Mouse (Mus musculus) midbrain, embryonic 15.5 days (tissue): ENCODE data around the gene Hoxa5. TPM values are rescaled to one million over a fixed set of nuclear protein-coding genes. Genes with fewer than 3 reads are reported as not detected.
A peak's percentile ranks its signal among the peaks of the same experiment; 100 is the strongest.

Source experiments
- ATAC-seq: fragments of 200-750 bp; cut with Nextera tagmentation; replicated peaks from 2 replicates; pipeline ENCODE4 v1.8.0; 2017; ENCODE audit warnings: moderate TSS enrichment
- H3K27ac ChIP-seq: fragments of 300-500 bp; sonication (generic); 2 replicates; pipeline ENCODE4 v1.5.1; 2015; ENCODE audit warnings: mild to moderate bottlenecking, inconsistent platforms
- H3K27me3 ChIP-seq: fragments of 300-500 bp; sonication (generic); replicated peaks from 2 replicates; pipeline ENCODE4 v1.6.1; 2015; ENCODE audit warnings: inconsistent platforms
- H3K36me3 ChIP-seq: fragments of 300-500 bp; sonication (generic); replicated peaks from 2 replicates; pipeline ENCODE4 v1.6.1; 2015; ENCODE audit warnings: inconsistent platforms
- H3K4me1 ChIP-seq: fragments of 300-500 bp; sonication (generic); 2 replicates; pipeline ENCODE4 v1.6.1; 2015; ENCODE audit warnings: inconsistent platforms
- H3K4me2 ChIP-seq: fragments of 300-500 bp; sonication (generic); 2 replicates; pipeline ENCODE4 v1.6.1; 2015; ENCODE audit warnings: inconsistent platforms, mild to moderate bottlenecking, moderate library complexity
- H3K4me3 ChIP-seq: fragments of 300-500 bp; sonication (generic); 2 replicates; pipeline ENCODE4 v1.5.1; 2015; ENCODE audit warnings: mild to moderate bottlenecking, inconsistent platforms
- H3K9ac ChIP-seq: fragments of 300-500 bp; sonication (generic); 2 replicates; pipeline ENCODE4 v1.6.1; 2015; ENCODE audit warnings: mild to moderate bottlenecking, inconsistent platforms
- H3K9me3 ChIP-seq: fragments of 300-500 bp; sonication (generic); 2 replicates; pipeline ENCODE4 v1.6.1; 2016; ENCODE audit warnings: inconsistent platforms
- WGBS: fragments of 180-500 bp; shearing (Covaris S2); methylation state at CpG from one replicate; pipeline ENCODE4 v1.1.7; 2015; ENCODE audit warnings: mixed read lengths; 5-methylcytosine and 5-hydroxymethylcytosine counted together
- polyA plus RNA-seq: library from polyadenylated mRNA; unstranded; fragments of >200 nt; fragmentation: Nextera tagmentation; extraction: Ambion mirVana; gene quantifications from 2 replicates; pipeline ENCODE4 v1.2.1, GENCODE M21; 2015

The Hoxa5 gene
- polyA plus RNA-seq, 1 experiment from 2014 or later = not detected

DNA sequence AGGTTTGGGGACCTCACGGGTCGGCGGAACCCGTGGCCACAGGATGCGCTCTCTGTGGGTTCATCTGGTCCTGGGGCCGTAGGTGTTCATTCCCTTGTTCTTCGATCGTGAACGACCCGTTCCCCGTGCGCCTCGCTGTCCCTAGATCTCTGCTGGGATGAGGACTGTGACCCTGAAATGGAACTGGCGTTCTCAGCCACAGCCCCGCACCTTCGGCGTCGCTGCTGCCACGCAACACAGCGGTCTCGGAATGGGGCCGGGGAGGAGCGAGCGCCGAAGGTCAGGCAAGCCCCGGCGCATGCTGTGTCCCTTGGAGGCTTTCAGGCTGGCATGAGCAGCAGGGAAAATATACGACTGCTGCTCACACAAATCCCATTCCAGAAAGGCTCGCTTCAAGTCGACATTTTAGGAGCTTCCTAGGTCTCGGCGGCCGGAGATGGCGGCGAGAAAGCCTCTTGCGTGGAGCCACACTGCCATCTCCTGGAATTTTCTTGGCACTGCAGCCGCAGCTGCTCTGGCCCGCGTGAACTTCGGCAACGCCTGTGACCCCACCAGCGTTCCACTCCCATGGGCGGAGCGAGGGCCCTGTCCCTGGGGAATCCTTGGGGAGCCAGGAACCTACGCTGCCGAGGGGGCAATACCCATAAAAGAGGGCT, 17.1 kb upstream of the Hoxa5 start, which contains the start of gene Hoxa7:
Gene Hoxa7, minus strand, starts transcription at position 518 of the 656 bp plus-strand sequence.
- peak; percentile 73 for ATAC-seq
- Histone ChIP-seq H3K4me2 (peak within 1 kb of the TSS; percentile 88), H3K9me3 (no peaks in the 10 kb centered on the region), H3K27me3 (peaks cover 98% of the 10 kb centered on the region), H3K27ac (no peak within 1 kb of the TSS), H3K9ac (peak within 1 kb of the TSS; percentile 35), H3K36me3 (no peaks in the 10 kb centered on the region), H3K4me1 (peaks cover 17% of the 10 kb centered on the region), H3K4me3 (peak within 1 kb of the TSS; percentile 48)
- under 1% methylated on average over 46 of the region's 46 CpGs for WGBS

DNA sequence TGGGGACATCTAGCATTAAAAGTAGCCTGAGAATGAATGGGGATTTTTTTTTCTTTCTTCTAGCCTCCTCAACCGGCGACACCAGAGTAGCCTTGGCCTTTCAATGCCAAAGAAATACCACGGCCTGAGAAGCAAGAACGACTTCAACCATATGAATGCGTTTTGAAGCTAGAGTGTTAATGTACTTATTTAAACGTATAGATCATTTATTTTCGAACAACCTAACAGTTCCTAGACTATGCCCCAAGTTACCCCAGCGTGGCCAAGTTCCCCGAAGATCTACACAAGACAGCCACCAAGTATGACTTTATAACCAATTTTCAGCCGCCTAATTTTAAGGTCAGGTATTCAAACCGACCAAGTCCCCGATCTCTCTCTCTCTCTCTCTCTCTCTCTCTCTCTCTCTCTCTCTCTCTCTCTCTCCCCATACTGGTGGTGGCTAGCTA, 16.5 kb upstream of the Hoxa5 start:
- Histone ChIP-seq H3K27ac (no peak overlapping the region), H3K27me3 (peaks cover 98% of the 10 kb centered on the region), H3K36me3 (no peaks in the 10 kb centered on the region), H3K4me3 (peak overlapping the region; percentile 48; the same call in 1 of the 2 replicates), H3K9me3 (no peaks in the 10 kb centered on the region), H3K9ac (no peak overlapping the region), H3K4me1 (peaks cover 17% of the 10 kb centered on the region), H3K4me2 (peak overlapping the region; percentile 88)
- 7% methylated on average over 12 of the region's 12 CpGs for WGBS
- no peak for ATAC-seq

DNA sequence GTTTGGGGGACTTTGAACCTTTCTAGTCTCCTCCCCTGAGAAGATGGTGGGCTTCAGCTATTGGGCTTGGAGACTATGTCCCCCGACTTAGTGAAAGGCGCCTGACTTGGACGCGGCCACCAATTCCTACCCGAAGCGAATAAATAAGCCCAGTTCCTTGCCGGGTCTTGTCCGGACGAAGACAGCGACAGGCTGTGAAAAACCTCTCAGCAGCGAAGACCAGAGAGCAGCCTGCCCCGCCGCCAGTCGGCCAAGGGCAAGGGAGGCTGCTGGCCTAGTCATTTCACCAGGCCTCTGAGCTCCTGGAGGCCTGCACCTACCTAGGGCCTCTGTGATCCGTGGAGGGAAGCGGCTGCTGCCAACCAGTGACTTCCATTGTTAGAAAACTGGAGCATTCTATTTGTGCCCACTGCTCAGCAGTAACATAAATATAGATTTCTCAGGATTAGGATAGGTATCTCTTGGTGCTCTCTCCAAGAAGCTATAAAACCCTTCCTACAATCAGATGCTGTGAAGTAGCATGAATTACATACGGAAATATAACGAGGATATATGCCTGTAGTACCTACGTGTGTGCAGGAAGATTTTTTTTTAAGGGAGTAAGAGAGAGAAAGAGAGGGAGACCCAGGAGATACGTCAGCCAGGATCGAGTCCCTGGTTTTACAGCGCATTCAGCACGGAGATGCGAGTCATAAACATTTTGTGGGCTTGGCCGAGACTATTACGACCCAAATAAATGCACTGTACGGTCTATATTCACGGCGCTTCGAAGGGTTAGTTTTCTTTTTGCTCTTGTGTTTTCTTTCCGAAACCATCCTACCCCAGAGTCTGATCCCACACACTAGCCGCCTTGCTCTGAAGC, 15.8 kb upstream of the Hoxa5 start:
- 10% methylated on average over 32 of the region's 32 CpGs for whole genome bisulfite sequencing
- peaks cover 98% of the 10 kb centered on the region for H3K27me3 ChIP-seq

DNA sequence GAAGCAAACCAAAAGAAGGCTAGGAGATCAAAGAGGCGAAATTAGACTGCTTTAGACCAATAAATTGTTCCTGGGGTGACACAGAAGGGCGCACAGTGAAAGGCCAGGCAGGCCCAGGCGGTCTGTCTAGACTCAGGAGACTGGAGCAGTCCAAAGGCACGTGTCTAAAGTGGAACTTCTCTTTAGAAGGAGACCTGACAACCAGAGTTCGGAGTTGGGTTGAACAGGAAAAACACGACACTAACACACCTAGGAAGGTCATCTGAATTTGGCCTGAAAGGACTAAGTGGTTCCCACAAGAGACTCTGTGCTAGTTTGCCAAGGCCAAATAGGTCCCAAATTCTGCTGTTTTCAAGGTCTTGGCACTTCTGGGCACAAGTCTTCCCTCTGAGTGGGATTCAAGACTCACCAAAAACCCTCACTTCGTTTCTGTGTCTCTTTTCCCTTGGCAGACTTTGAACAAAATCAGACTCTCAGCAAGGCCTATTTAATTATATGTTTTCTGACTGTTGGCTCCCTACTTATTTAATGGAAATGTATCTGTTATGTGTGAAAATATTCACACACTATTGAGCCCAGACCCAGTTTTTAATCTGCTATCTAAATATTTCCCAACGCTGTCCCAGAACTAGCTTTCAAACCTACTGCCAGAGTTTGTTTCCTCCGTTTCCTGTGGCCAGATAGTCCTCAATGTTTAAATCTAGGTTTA, 15.0 kb upstream of the Hoxa5 start:
- Histone ChIP-seq H3K4me3 (no peak overlapping the region), H3K4me2 (no peak overlapping the region), H3K27ac (no peak overlapping the region), H3K27me3 (peaks cover 98% of the 10 kb centered on the region), H3K4me1 (peaks cover 17% of the 10 kb centered on the region), H3K9ac (no peak overlapping the region), H3K9me3 (no peaks in the 10 kb centered on the region), H3K36me3 (no peaks in the 10 kb centered on the region)
- WGBS = 20% methylated on average over 9 of the region's 9 CpGs
- no peak for ATAC-seq

More for the DNA sequence above, 15.8 kb upstream of the Hoxa5 start:
- H3K36me3 ChIP-seq = no peaks in the 10 kb centered on the region
- H3K9ac ChIP-seq = no peak overlapping the region
- H3K4me3 ChIP-seq = no peak overlapping the region
- no peak for ATAC-seq
- no peak overlapping the region for H3K4me2 ChIP-seq
- no peaks in the 10 kb centered on the region for H3K9me3 ChIP-seq
- H3K27ac ChIP-seq = no peak overlapping the region
- H3K4me1 ChIP-seq = peaks cover 17% of the 10 kb centered on the region

- H3K36me3 ChIP-seq = no peaks in the 10 kb centered on the region
- H3K4me3 ChIP-seq = no peak overlapping the region
- H3K27ac ChIP-seq = no peak overlapping the region
- ATAC-seq = no peak
- peaks cover 17% of the 10 kb centered on the region for H3K4me1 ChIP-seq
- no peak overlapping the region for H3K4me2 ChIP-seq
- no peaks in the 10 kb centered on the region for H3K9me3 ChIP-seq
- peaks cover 98% of the 10 kb centered on the region for H3K27me3 ChIP-seq
- WGBS = 7% methylated on average over 14 of the region's 14 CpGs
- no peak overlapping the region for H3K9ac ChIP-seq
These were observed 14.3 kb upstream of the Hoxa5 start for GRCm38 (mm10) chr6:52218643-52219215.

- Histone ChIP-seq H3K4me2 (no peak overlapping the region), H3K27me3 (peaks cover 98% of the 10 kb centered on the region), H3K4me1 (peaks cover 17% of the 10 kb centered on the region), H3K4me3 (no peak overlapping the region), H3K9ac (no peak overlapping the region), H3K27ac (no peak overlapping the region), H3K9me3 (no peaks in the 10 kb centered on the region), H3K36me3 (no peaks in the 10 kb centered on the region)
- no peak for ATAC-seq
- 5% methylated on average over 23 of the region's 23 CpGs for WGBS
These were observed 13.7 kb upstream of the Hoxa5 start for GRCm38 (mm10) chr6:52217895-52218642.

DNA sequence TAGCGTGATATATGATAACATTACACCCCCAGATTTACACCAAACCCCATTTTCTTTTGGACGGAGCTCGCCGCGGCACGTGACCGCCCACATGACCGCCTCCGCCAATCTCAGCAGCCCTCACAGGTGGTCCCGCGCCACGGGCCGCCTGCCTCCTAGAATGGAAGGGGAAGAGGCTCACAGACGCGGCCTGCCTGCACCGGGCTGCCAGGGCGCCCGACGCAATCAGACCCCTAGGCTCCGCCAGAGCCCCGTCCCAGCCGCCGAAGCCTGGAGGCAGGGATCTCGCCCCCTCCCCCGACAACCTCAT, 13.0 kb upstream of the Hoxa5 start:
- under 1% methylated on average over 25 of the region's 25 CpGs for WGBS

GRCm38 (mm10) chr6:52216691-52217458, 12.5 kb upstream of the Hoxa5 start:
- no peak for ATAC-seq
- Histone ChIP-seq H3K9ac (no peak overlapping the region), H3K4me2 (peak overlapping the region; percentile 3; the same call in 1 of the 2 replicates), H3K4me1 (peaks cover 17% of the 10 kb centered on the region), H3K27me3 (peaks cover 98% of the 10 kb centered on the region), H3K36me3 (no peaks in the 10 kb centered on the region), H3K4me3 (0 out of 2 replicates have a peak overlapping the region, but pooled peaks have one; percentile 1), H3K27ac (no peak overlapping the region), H3K9me3 (no peaks in the 10 kb centered on the region)
- WGBS = 3% methylated on average over 60 of the region's 60 CpGs

More for the DNA sequence above, 13.0 kb upstream of the Hoxa5 start:
- peak overlapping the region; percentile 3; the same call in 1 of the 2 replicates for H3K4me2 ChIP-seq
- 0 out of 2 replicates have a peak overlapping the region, but pooled peaks have one; percentile 1 for H3K4me3 ChIP-seq
- no peak for ATAC-seq
- peaks cover 98% of the 10 kb centered on the region for H3K27me3 ChIP-seq
- no peak overlapping the region for H3K27ac ChIP-seq
- H3K9ac ChIP-seq = no peak overlapping the region
- H3K9me3 ChIP-seq = no peaks in the 10 kb centered on the region
- no peaks in the 10 kb centered on the region for H3K36me3 ChIP-seq
- H3K4me1 ChIP-seq = peaks cover 17% of the 10 kb centered on the region

DNA sequence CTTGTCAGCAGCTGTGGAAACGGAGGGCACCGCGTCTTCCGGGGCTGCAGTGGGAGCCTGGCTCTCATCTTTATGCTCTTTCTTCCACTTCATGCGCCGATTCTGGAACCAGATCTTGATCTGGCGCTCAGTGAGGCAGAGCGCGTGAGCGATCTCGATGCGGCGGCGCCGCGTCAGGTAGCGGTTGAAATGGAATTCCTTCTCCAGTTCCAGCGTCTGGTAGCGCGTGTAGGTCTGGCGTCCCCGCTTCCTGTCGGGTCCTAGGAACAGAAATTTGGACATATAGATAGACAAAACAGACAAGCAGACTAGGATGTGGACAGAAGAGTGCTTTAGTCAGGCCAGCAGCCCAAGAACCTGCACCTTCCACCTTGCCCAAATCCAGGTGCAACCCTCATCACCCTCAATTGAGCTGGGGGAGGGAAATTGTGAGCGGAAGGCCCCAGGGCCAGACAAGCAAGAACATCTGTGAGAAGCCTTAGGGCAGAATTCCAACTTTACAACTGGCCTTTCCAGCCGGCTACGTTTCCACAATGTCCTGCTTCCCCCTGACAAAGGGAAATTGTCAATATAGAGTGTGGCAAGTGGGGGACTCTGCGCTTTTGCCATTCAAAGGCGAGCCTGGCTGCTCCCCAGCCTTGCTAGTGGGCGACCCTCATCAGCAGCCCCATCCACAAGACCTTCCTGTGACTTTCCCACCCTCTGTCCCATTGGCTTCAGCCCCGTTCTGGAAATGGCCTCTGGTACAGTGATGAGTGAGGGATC, 11.6 kb upstream of the Hoxa5 start:
- Histone ChIP-seq H3K27me3 (peaks cover 98% of the 10 kb centered on the region), H3K4me2 (no peak overlapping the region), H3K4me1 (peaks cover 16% of the 10 kb centered on the region), H3K9ac (no peak overlapping the region), H3K27ac (no peak overlapping the region), H3K9me3 (no peaks in the 10 kb centered on the region), H3K36me3 (no peaks in the 10 kb centered on the region), H3K4me3 (no peak overlapping the region)
- ATAC-seq = no peak
- 2% methylated on average over 30 of the region's 30 CpGs for WGBS

GRCm38 (mm10) chr6:52215070-52215469, 10.7 kb upstream of the Hoxa5 start:
- Histone ChIP-seq H3K9ac (no peak overlapping the region), H3K27me3 (peaks cover 97% of the 10 kb centered on the region), H3K4me2 (no peak overlapping the region), H3K36me3 (no peaks in the 10 kb centered on the region), H3K4me3 (no peak overlapping the region), H3K4me1 (peaks cover 16% of the 10 kb centered on the region), H3K9me3 (no peaks in the 10 kb centered on the region), H3K27ac (no peak overlapping the region)
- no peak for ATAC-seq
- 14% methylated on average over 3 of the region's 3 CpGs for WGBS
